Mouse (Mus musculus) liver, embryonic 14.5 days (tissue): ENCODE data around the gene Dip2c. TPM values are rescaled to one million over a fixed set of nuclear protein-coding genes. Genes with fewer than 3 reads are reported as not detected.
A peak's percentile ranks its signal among the peaks of the same experiment; 100 is the strongest.

ENCODE experiments used
- ATAC-seq: fragments of 200-750 bp; cut with Nextera tagmentation; 2 replicates; pipeline ENCODE4 v1.8.0; 2017; ENCODE audit warnings: moderate number of reproducible peaks, mild to moderate bottlenecking, moderate library complexity; ENCODE audit not compliant: insufficient read depth
- DNase-seq, 3 experiments: peaks; one replicate each; pipeline ENCODE4 v3.0.0-alpha.2; 2012 to 2013; ENCODE audit warnings: low read depth in 3 of 3, low spot score in 3 of 3
- H3K27ac ChIP-seq: fragments of 300-500 bp; sonication (generic); 2 replicates; pipeline ENCODE4 v1.5.1; 2014; ENCODE audit warnings: moderate library complexity, mild to moderate bottlenecking, control low read depth, inconsistent platforms
- H3K27me3 ChIP-seq: fragments of 300-500 bp; sonication (generic); 2 replicates; pipeline ENCODE4 v1.6.1; 2014; ENCODE audit warnings: mild to moderate bottlenecking, low read length, moderate library complexity; ENCODE audit not compliant: control insufficient read depth, insufficient read depth
- H3K36me3 ChIP-seq: fragments of 300-500 bp; sonication (generic); replicated peaks from 2 replicates; pipeline ENCODE4 v1.6.1; 2014; ENCODE audit warnings: low read depth; ENCODE audit not compliant: control insufficient read depth, insufficient read depth
- H3K4me1 ChIP-seq, 2 experiments: fragments of 200-500 bp in 1 of 2; fragments of 300-500 bp in 1 of 2; sonication (generic) in 1 of 2; replicated peaks; 2 replicates each; pipeline ENCODE4 v1.6.1; 2012 to 2014; ENCODE audit warnings: antibody characterized with exemption in 1 of 2, inconsistent platforms in 1 of 2, low read length in 1 of 2; ENCODE audit not compliant: control insufficient read depth in 2 of 2, insufficient read depth in 2 of 2
- H3K4me2 ChIP-seq: fragments of 300-500 bp; sonication (generic); 2 replicates; pipeline ENCODE4 v1.6.1; 2014; ENCODE audit warnings: low read depth, mild to moderate bottlenecking, control low read depth, moderate library complexity
- H3K4me3 ChIP-seq, 2 experiments: fragments of 200-500 bp in 1 of 2; fragments of 300-500 bp in 1 of 2; sonication (generic) in 1 of 2; 2 replicates each; pipeline ENCODE4 v1.5.1; 2012 to 2014; ENCODE audit warnings: low read depth in 2 of 2, low read length in 2 of 2, mild to moderate bottlenecking in 2 of 2, control low read depth in 1 of 2, inconsistent platforms in 1 of 2, moderate library complexity in 1 of 2; ENCODE audit not compliant: insufficient read depth in 1 of 2
- H3K9ac ChIP-seq: fragments of 300-500 bp; sonication (generic); replicated peaks from 2 replicates; pipeline ENCODE4 v1.6.1; 2014; ENCODE audit warnings: mild to moderate bottlenecking, control low read depth, moderate library complexity
- H3K9me3 ChIP-seq: fragments of 300-500 bp; sonication (generic); 2 replicates; pipeline ENCODE4 v1.6.1; 2016; ENCODE audit warnings: low read length, mixed read lengths; ENCODE audit not compliant: control insufficient read depth
- CTCF ChIP-seq: IDR thresholded peaks from 2 replicates; pipeline ENCODE4 v1.5.1; 2016; ENCODE audit warnings: antibody characterized with exemption, low read depth, control low read depth
- EP300 ChIP-seq: IDR thresholded peaks from 2 replicates; pipeline ENCODE4 v1.6.1; 2016; ENCODE audit warnings: antibody characterized with exemption, low read depth
- WGBS: fragments of 180-500 bp; shearing (Covaris S2); extraction: QIAGEN DNeasy Blood & Tissue Kit; methylation state at CpG from one replicate; pipeline ENCODE4 v1.1.7; 2014; ENCODE audit not compliant: insufficient replicate concordance; 5-methylcytosine and 5-hydroxymethylcytosine counted together
- polyA plus RNA-seq, 2 experiments: library from polyadenylated mRNA; depleted of rRNA in 1 of 2; stranded (reverse) in 1 of 2; unstranded in 1 of 2; fragments of >200 nt; fragmentation: Nextera tagmentation in 1 of 2; extraction: Ambion mirVana in 1 of 2; gene quantifications; 2 replicates each; pipeline versions ENCODE4 v1.2.1 to v1.2.3; 2012 to 2014

The Dip2c gene
- polyA plus RNA-seq, 2 experiments, result 0.46 to 0.55 TPM

DNA sequence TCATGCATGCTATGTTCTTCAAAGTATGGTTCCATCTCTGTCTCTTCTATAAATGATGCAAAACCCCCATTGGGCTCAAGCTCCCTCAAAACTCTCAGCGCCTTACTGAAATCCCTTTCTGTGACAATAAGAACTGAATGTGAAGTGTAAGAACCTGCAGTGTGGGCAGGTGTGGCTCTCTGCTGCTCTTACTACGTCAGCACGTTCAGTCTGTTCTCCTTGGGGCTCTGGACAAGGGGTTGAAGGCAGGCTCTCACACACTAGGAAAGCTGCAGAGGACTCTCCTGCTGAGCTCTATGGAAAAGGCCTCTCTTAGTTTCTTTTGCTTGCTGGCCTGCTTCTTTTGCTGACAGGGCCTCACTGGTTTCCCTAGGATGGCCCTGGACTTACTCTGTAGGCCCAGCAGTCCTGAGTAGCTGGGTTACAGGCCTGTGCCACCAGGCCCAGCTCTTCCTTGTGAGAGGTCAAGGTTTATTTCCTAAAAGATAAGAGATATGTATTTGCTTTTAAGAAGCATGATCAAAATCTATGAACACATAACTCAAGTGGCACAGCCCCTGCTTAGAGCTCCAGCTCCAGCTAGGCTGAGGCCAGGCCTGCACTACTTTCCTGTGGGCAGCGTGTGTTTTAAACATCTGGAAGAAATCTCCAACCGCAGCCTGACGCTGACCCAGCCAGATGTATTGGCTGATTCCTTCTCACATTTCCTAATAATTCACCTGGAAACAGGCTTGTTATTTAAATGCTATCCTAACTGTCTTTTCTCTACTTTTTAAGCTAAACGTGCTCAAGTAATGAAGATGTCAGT, 432.3 kb downstream of the Dip2c start:
- Histone ChIP-seq H3K27me3 (no peaks in the 10 kb centered on the region), H3K9me3 (no peaks in the 10 kb centered on the region), H3K27ac (no peak overlapping the region), H3K9ac (no peak overlapping the region), H3K36me3 (no peaks in the 10 kb centered on the region; the same call in 1 of the 2 replicates), H3K4me2 (no peak overlapping the region), H3K4me1 (peaks cover 3% of the 10 kb centered on the region in 2 experiments), H3K4me3 (no peak overlapping the region)
- DNase-seq (no peak), ATAC-seq (no peak)
- TF ChIP-seq CTCF (no peak), EP300 (no peak)
- 81% methylated on average over 7 of the region's 7 CpGs for WGBS

DNA sequence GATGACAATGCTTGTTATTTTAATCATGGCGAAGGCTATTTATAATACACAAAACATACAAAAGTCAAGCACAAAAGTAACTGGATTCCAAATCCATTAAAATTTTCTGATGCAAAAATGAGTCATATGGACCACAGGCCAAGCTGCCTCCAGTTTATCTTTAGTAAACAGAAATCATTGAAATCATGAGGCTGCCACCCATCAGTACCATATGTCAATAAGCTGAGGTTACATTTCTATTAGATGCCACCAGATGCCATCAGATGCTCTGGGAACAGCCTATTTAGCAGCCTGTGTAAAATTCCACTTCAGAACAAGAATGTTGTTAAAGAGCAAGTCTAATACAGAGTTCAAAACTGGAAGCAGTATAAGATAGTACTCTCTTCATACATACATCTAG, 436.1 kb downstream of the Dip2c start:
- H3K4me2 ChIP-seq, result no peak overlapping the region
- no peak for ATAC-seq
- WGBS, result 86% methylated on average over 1 of the region's 1 CpGs
- TF ChIP-seq CTCF (no peak), EP300 (no peak)
- peaks cover 3 to 5% of the 10 kb centered on the region in 2 experiments for H3K4me1 ChIP-seq
- no peaks in the 10 kb centered on the region for H3K9me3 ChIP-seq
- H3K36me3 ChIP-seq, result no peaks in the 10 kb centered on the region; the same call in none of the 2 replicates
- H3K27me3 ChIP-seq, result no peaks in the 10 kb centered on the region
- DNase-seq, result no peak
- H3K4me3 ChIP-seq, result no peak overlapping the region
- H3K27ac ChIP-seq, result no peak overlapping the region
- H3K9ac ChIP-seq, result no peak overlapping the region

DNA sequence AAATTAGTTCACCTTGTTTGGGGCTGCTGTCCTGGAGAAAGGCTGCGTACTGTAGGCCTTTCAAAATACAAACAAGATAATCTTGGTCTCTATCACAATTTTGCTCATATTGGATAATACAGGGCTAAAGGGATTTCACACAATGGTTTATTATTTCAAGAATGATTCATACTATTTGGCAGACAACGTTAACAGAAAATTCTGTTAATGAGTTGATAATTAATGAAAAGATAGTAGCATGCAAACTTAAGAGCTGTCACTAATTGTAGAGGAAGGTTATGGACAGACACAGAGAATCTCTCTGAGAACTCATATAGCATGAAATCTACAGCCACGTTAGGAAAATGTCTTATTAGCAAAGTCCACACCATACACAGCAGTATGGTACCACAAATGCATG, 436.6 kb downstream of the Dip2c start:
- Histone ChIP-seq H3K9me3 (no peaks in the 10 kb centered on the region), H3K27ac (no peak overlapping the region), H3K4me3 (no peak overlapping the region), H3K9ac (no peak overlapping the region), H3K36me3 (no peaks in the 10 kb centered on the region; the same call in none of the 2 replicates), H3K27me3 (no peaks in the 10 kb centered on the region), H3K4me2 (no peak overlapping the region), H3K4me1 (peaks cover 3 to 5% of the 10 kb centered on the region in 2 experiments)
- ATAC-seq (no peak), DNase-seq (no peak)
- no peak for TF ChIP-seq CTCF
- TF ChIP-seq EP300, result no peak
- 70% methylated on average over 3 of the region's 3 CpGs for WGBS

DNA sequence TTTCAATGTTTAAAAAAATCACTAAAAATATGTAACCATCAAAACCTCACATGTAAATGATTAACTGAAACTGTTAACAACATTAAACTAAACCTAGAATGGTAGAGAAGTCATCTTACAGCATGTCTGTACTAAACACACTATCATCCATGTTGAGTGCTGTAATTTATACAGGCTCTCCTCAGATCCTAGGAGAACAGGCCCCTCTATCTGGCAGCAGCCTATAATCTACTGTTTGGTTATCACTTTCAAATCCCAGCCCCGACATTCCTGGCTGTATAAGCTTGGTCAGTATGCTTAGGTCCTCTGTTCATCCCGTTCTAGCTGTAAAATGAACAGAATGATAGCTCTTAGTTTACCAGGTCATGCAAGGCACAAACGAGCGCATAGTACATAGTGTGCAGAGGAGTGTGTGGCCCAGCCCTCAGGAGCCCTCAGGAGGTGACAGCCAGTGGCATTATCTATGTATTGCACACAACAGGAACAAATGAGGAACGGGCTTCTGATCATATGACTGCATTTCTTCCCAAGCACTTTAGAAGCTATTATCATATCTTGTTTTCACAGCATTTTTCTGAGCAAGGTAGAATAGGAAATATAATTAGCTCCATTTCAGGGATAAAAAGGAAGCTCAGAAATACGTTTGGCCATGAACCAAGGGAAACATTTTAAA, 437.3 kb downstream of the Dip2c start:
- no peaks in the 10 kb centered on the region for H3K9me3 ChIP-seq
- ATAC-seq, result peak; percentile 98
- H3K27me3 ChIP-seq, result no peaks in the 10 kb centered on the region
- DNase-seq, result peak in 1 of 3 experiments; percentile 53
- H3K9ac ChIP-seq, result no peak overlapping the region
- peak overlapping the region; percentile 41 for H3K4me2 ChIP-seq
- no peak overlapping the region for H3K27ac ChIP-seq
- TF ChIP-seq EP300 (peak; percentile 31; the same call in 1 of the 2 replicates), CTCF (no peak)
- H3K4me1 ChIP-seq, result peaks cover 3 to 5% of the 10 kb centered on the region in 2 experiments
- H3K4me3 ChIP-seq, result no peak overlapping the region
- 22% methylated on average over 6 of the region's 6 CpGs for WGBS
- no peaks in the 10 kb centered on the region; the same call in none of the 2 replicates for H3K36me3 ChIP-seq

DNA sequence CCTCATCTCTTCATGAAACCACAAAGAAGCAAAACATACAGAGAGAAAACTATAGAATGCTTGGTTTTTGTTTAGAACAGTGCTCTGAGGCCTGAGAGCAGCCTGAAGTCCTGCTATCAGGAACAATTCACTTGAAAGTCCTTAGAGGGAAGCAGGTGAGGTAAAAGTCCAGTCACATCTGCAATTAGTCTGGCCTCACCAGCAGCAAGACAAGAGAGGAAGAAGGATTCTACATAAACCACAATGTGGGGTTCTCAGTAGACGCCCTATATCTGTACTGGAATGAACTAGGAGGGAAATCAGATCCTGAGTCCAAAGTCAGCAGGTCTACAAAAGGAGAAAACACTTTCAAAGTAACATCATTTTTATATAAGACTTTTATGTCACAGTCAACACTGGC, 438.9 kb downstream of the Dip2c start:
- ATAC-seq (no peak), DNase-seq (no peak)
- Histone ChIP-seq H3K4me3 (no peak overlapping the region), H3K4me2 (no peak overlapping the region), H3K27me3 (no peaks in the 10 kb centered on the region), H3K27ac (no peak overlapping the region), H3K9me3 (no peaks in the 10 kb centered on the region), H3K36me3 (no peaks in the 10 kb centered on the region; the same call in 1 of the 2 replicates), H3K4me1 (peaks cover 3 to 5% of the 10 kb centered on the region in 2 experiments), H3K9ac (no peak overlapping the region)
- 52% methylated on average over 1 of the region's 1 CpGs for WGBS
- TF ChIP-seq CTCF (no peak), EP300 (no peak)

Other genes with a start within 250 kb of the Dip2c start
- 11.1 and 16.5 TPM in 2 replicates for gene Larp4b, start 182.6 kb upstream of the Dip2c start, polyA plus RNA-seq (2012; rRNA removed)
- 27.7 and 29.5 TPM in 2 replicates for gene Larp4b, start 182.6 kb upstream of the Dip2c start, polyA plus RNA-seq (2014; fragmentation: Nextera tagmentation; extraction: Ambion mirVana)